Mouse (Mus musculus): ENCODE results near the gene Cenpv.
"Not testable (repeated sequence)": the region's sequence is repeated elsewhere in the genome, so short reads cannot be mapped to it uniquely, and the experiment has no call there.

Gene Cenpv

GRCm38 (mm10) chr11:62509571-62509970 lies 29.5 kb downstream of the Cenpv start:
- no peak for DNase-seq (ENCODE audit: low read depth in 2 of 2, low spot score in 2 of 2)

- not testable (repeated sequence) for DNase-seq (ENCODE audit: low read depth in 2 of 2, low spot score in 2 of 2)
These were observed 30.2 kb downstream of the Cenpv start for GRCm38 (mm10) chr11:62508816-62509215.

GRCm38 (mm10) chr11:62508365-62508764 lies 30.7 kb downstream of the Cenpv start:
- DNase-seq (ENCODE audit: low read depth in 2 of 2, low spot score in 2 of 2): not testable (repeated sequence)

GRCm38 (mm10) chr11:62507683-62508082 lies 31.4 kb downstream of the Cenpv start:
- DNase-seq (ENCODE audit: low read depth in 2 of 2, low spot score in 2 of 2): peak; percentile 61 to 67

GRCm38 (mm10) chr11:62500529-62500928 lies 38.5 kb downstream of the Cenpv start:
- no peak for DNase-seq (ENCODE audit: low read depth in 2 of 2, low spot score in 2 of 2)

GRCm38 (mm10) chr11:62498802-62499201 lies 40.3 kb downstream of the Cenpv start:
- DNase-seq (ENCODE audit: low read depth in 2 of 2, low spot score in 2 of 2): no peak

- no peak for DNase-seq (ENCODE audit: low read depth in 2 of 2, low spot score in 2 of 2)
These were observed 41.9 kb downstream of the Cenpv start for GRCm38 (mm10) chr11:62497181-62497580.

- peak; percentile 23 to 50 for DNase-seq (ENCODE audit: low read depth in 2 of 2, low spot score in 2 of 2)
These were observed 42.8 kb downstream of the Cenpv start for GRCm38 (mm10) chr11:62496151-62496715.

- no peak for DNase-seq (ENCODE audit: low read depth in 2 of 2, low spot score in 2 of 2)
These were observed 43.7 kb downstream of the Cenpv start for GRCm38 (mm10) chr11:62495276-62495801.

GRCm38 (mm10) chr11:62494754-62495275 lies 44.2 kb downstream of the Cenpv start:
- peak; percentile 38 to 46 for DNase-seq (ENCODE audit: low read depth in 2 of 2, low spot score in 2 of 2)

- DNase-seq (ENCODE audit: low read depth in 2 of 2, low spot score in 2 of 2): no peak
These were observed 45.4 kb downstream of the Cenpv start for GRCm38 (mm10) chr11:62493701-62494100.

- DNase-seq (ENCODE audit: low read depth in 2 of 2, low spot score in 2 of 2): no peak
These were observed 51.3 kb downstream of the Cenpv start for GRCm38 (mm10) chr11:62487540-62488350.

- no peak for DNase-seq (ENCODE audit: low read depth in 2 of 2, low spot score in 2 of 2)
These were observed 52.1 kb downstream of the Cenpv start for GRCm38 (mm10) chr11:62486949-62487348.

GRCm38 (mm10) chr11:62479581-62479980 lies 59.5 kb downstream of the Cenpv start:
- DNase-seq (ENCODE audit: low read depth in 2 of 2, low spot score in 2 of 2): no peak

GRCm38 (mm10) chr11:62478931-62479330 lies 60.1 kb downstream of the Cenpv start:
- no peak for DNase-seq (ENCODE audit: low read depth in 2 of 2, low spot score in 2 of 2)

GRCm38 (mm10) chr11:62476156-62476555 lies 62.9 kb downstream of the Cenpv start:
- DNase-seq (ENCODE audit: low read depth in 2 of 2, low spot score in 2 of 2): no peak
